Mouse (Mus musculus) MEL (cell line): ENCODE data around the gene Spag16. TPM values are rescaled to one million over a fixed set of nuclear protein-coding genes. Genes with fewer than 3 reads are reported as not detected.

Experiments used
- DNase-seq: peaks from one replicate; pipeline ENCODE4 v3.0.0; 2011; ENCODE audit warnings: low read depth, low spot score
- H3K27ac ChIP-seq: 2 replicates; pipeline ENCODE4 v1.5.1; 2012; ENCODE audit warnings: low read depth, mild to moderate bottlenecking, control low read depth, low read length, moderate library complexity; ENCODE audit not compliant: control insufficient read depth
- H3K27me3 ChIP-seq, 2 experiments: fragments of 150-350 bp in 1 of 2; sonication (generic) in 1 of 2; 2 replicates each; pipeline ENCODE4 v1.6.1; 2012; ENCODE audit warnings: low read length in 2 of 2, mild to moderate bottlenecking in 2 of 2, improper control_type of control experiment in 1 of 2, moderate library complexity in 1 of 2; ENCODE audit not compliant: insufficient read depth in 2 of 2, control insufficient read depth in 1 of 2
- H3K36me3 ChIP-seq, 2 experiments: 2 replicates each; pipeline ENCODE4 v1.6.1; 2012 to 2014; ENCODE audit warnings: low read length in 2 of 2, improper control_type of control experiment in 1 of 2, inconsistent platforms in 1 of 2, mild to moderate bottlenecking in 1 of 2; ENCODE audit not compliant: insufficient read depth in 2 of 2, control insufficient read depth in 1 of 2
- H3K4me1 ChIP-seq, 2 experiments: fragments of 150-350 bp in 1 of 2; sonication (generic) in 1 of 2; 2 replicates each; pipeline ENCODE4 v1.6.1; 2012; ENCODE audit warnings: low read length in 2 of 2, improper control_type of control experiment in 1 of 2, mild to moderate bottlenecking in 1 of 2; ENCODE audit not compliant: insufficient read depth in 2 of 2, control insufficient read depth in 1 of 2
- H3K4me3 ChIP-seq, 2 experiments: fragments of 150-350 bp in 1 of 2; sonication (generic) in 1 of 2; 2 replicates each; pipeline ENCODE4 v1.5.1; 2012; ENCODE audit warnings: low read depth in 2 of 2, low read length in 2 of 2, mild to moderate bottlenecking in 2 of 2, moderate library complexity in 2 of 2, control low read depth in 1 of 2, improper control_type of control experiment in 1 of 2; ENCODE audit not compliant: control insufficient read depth in 1 of 2, insufficient read depth in 1 of 2
- H3K79me2 ChIP-seq: 2 replicates; pipeline ENCODE4 v1.6.1; 2012; ENCODE audit warnings: mild to moderate bottlenecking, low read length, moderate library complexity; ENCODE audit not compliant: control insufficient read depth, poor library complexity, insufficient read depth
- H3K9ac ChIP-seq: 2 replicates; pipeline ENCODE4 v1.6.1; 2012; ENCODE audit warnings: low read depth, mild to moderate bottlenecking, control low read depth, low read length, moderate library complexity; ENCODE audit not compliant: control insufficient read depth, poor library complexity, severe bottlenecking
- H3K9me3 ChIP-seq: fragments of 150-350 bp; sonication (generic); replicated peaks from 2 replicates; pipeline ENCODE4 v1.6.1; 2012; ENCODE audit warnings: mild to moderate bottlenecking, low read length, improper control_type of control experiment, moderate library complexity; ENCODE audit not compliant: insufficient read depth
- BHLHE40 ChIP-seq: IDR thresholded peaks from 2 replicates; pipeline ENCODE4 v1.6.1; 2012; ENCODE audit warnings: low read depth, mild to moderate bottlenecking, inconsistent platforms, low read length, improper control_type of control experiment, borderline replicate concordance
- CHD1 ChIP-seq: IDR thresholded peaks from 2 replicates; pipeline ENCODE4 v1.6.1; 2012; ENCODE audit warnings: low read depth, mild to moderate bottlenecking, inconsistent platforms, low read length, improper control_type of control experiment
- CHD2 ChIP-seq: IDR thresholded peaks from 2 replicates; pipeline ENCODE4 v1.6.1; 2011; ENCODE audit warnings: low read length, improper control_type of control experiment
- E2F4 ChIP-seq: IDR thresholded peaks from 2 replicates; pipeline ENCODE4 v1.6.1; 2011; ENCODE audit warnings: low read depth, low read length, improper control_type of control experiment, borderline replicate concordance
- ELF1 ChIP-seq: IDR thresholded peaks from 2 replicates; pipeline ENCODE4 v1.6.1; 2014; ENCODE audit warnings: low read depth, mild to moderate bottlenecking, inconsistent platforms, low read length, improper control_type of control experiment, moderate library complexity
- EP300 ChIP-seq, 2 experiments: IDR thresholded peaks; 2 replicates each; pipeline ENCODE4 v1.6.1; 2011; ENCODE audit warnings: improper control_type of control experiment in 2 of 2, low read length in 2 of 2, low read depth in 1 of 2, mild to moderate bottlenecking in 1 of 2
- GABPA ChIP-seq: IDR thresholded peaks from 2 replicates; pipeline ENCODE4 v1.6.1; 2012; ENCODE audit warnings: low read depth, mild to moderate bottlenecking, inconsistent platforms, low read length, improper control_type of control experiment, moderate library complexity
- KAT2A ChIP-seq: conservative IDR thresholded peaks from 2 replicates; pipeline ENCODE4 v1.6.1; 2012; ENCODE audit warnings: low read depth, low read length, improper control_type of control experiment, inconsistent platforms
- MAX ChIP-seq: IDR thresholded peaks from 2 replicates; pipeline ENCODE4 v1.6.1; 2011; ENCODE audit warnings: low read length, improper control_type of control experiment
- MAZ ChIP-seq: IDR thresholded peaks from 2 replicates; pipeline ENCODE4 v1.6.1; 2012; ENCODE audit warnings: low read depth, mild to moderate bottlenecking, inconsistent platforms, low read length, improper control_type of control experiment
- MYB ChIP-seq: IDR thresholded peaks from 2 replicates; pipeline ENCODE4 v1.6.1; 2011; ENCODE audit warnings: mild to moderate bottlenecking, low read depth, low read length, improper control_type of control experiment
- NRF1 ChIP-seq: IDR thresholded peaks from 2 replicates; pipeline ENCODE4 v1.6.1; 2014; ENCODE audit warnings: low read depth, mild to moderate bottlenecking, inconsistent platforms, low read length, improper control_type of control experiment, moderate library complexity; ENCODE audit not compliant: poor library complexity, insufficient read depth, severe bottlenecking
- POLR2A ChIP-seq, 2 experiments: IDR thresholded peaks; 2 replicates each; pipeline ENCODE4 v1.6.1; 2011 to 2012; ENCODE audit warnings: low read length in 2 of 2, mild to moderate bottlenecking in 2 of 2, control low read depth in 1 of 2, improper control_type of control experiment in 1 of 2, low read depth in 1 of 2, moderate library complexity in 1 of 2; ENCODE audit not compliant: control insufficient read depth in 1 of 2, insufficient read depth in 1 of 2, poor library complexity in 1 of 2
- SIN3A ChIP-seq: IDR thresholded peaks from 2 replicates; pipeline ENCODE4 v1.6.1; 2012; ENCODE audit warnings: low read length, improper control_type of control experiment, inconsistent platforms
- TCF12 ChIP-seq: IDR thresholded peaks from 2 replicates; pipeline ENCODE4 v1.6.1; 2014; ENCODE audit warnings: low read depth, mild to moderate bottlenecking, inconsistent platforms, low read length, improper control_type of control experiment, moderate library complexity
- USF1 ChIP-seq: IDR thresholded peaks from 2 replicates; pipeline ENCODE4 v1.6.1; 2014; ENCODE audit warnings: low read depth, mild to moderate bottlenecking, inconsistent platforms, low read length, improper control_type of control experiment, moderate library complexity
- USF2 ChIP-seq, 2 experiments: IDR thresholded peaks; 2 replicates each; pipeline ENCODE4 v1.6.1; 2011 to 2012; ENCODE audit warnings: improper control_type of control experiment in 2 of 2, low read length in 2 of 2, borderline replicate concordance in 1 of 2, inconsistent platforms in 1 of 2, low read depth in 1 of 2, mild to moderate bottlenecking in 1 of 2; ENCODE audit not compliant: insufficient read depth in 1 of 2
- ZKSCAN1 ChIP-seq: IDR thresholded peaks from 2 replicates; pipeline ENCODE4 v1.6.1; 2012; ENCODE audit warnings: low read depth, mild to moderate bottlenecking, inconsistent platforms, low read length, improper control_type of control experiment, moderate library complexity
- ZMIZ1 ChIP-seq: IDR thresholded peaks from 2 replicates; pipeline ENCODE4 v1.6.1; 2012; ENCODE audit warnings: low read depth, mild to moderate bottlenecking, inconsistent platforms, low read length, improper control_type of control experiment, moderate library complexity
- polyA plus RNA-seq, 2 experiments: library from polyadenylated mRNA; stranded (reverse) in 1 of 2; unstranded in 1 of 2; fragments of >175 nt in 1 of 2; fragments of >200 nt in 1 of 2; gene quantifications; 2 replicates each; pipeline versions ENCODE4 v1.2.1 to v1.2.4; 2012; ENCODE audit warnings: low replicate concordance in 2 of 2, low read depth in 1 of 2; ENCODE audit not compliant: insufficient read length in 2 of 2, insufficient read depth in 1 of 2, missing spikeins in 1 of 2
- total RNA-seq: library from RNA; depleted of rRNA; stranded (reverse); fragments of 300-350 nt; gene quantifications from 2 replicates; pipeline ENCODE4 v1.2.3, GENCODE M21; 2012

Gene Spag16
- total and polyA plus RNA-seq, 3 experiments = not detected

DNA sequence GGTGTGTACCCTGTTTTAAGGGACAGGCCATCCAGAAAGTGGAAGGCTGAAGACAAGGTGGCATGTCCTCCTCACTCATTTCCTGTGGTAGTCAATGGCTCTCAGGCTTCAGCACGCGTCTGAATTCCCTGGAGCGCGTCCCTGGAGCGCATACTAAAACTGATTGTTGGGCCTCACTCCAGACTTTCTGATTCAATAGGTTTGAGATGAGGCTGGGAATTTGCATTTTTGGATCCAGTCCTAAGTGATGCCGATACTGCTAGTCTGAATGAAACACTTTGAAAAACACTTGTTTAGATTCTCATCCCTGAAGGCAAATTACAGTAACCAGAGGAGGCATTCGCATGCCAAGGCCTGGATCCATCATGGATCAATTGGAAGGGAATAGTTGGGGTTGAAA is 553.3 kb downstream of the Spag16 start:
- no peaks in the 10 kb centered on the region for H3K36me3 ChIP-seq
- DNase-seq = no peak
- H3K4me3 ChIP-seq = no peak overlapping the region
- no peaks in the 10 kb centered on the region for H3K4me1 ChIP-seq
- no peak for TF ChIP-seq SIN3A
- TF ChIP-seq EP300 (IDR thresholded peaks at IDR 0.05; ENCODE audit: low read depth in 1 of 2, low read length in 2 of 2) = no peak
- TF ChIP-seq BHLHE40 = no peak
- TF ChIP-seq CHD1 = no peak
- no peak for TF ChIP-seq ZKSCAN1
- no peak for TF ChIP-seq MAZ
- no peak for TF ChIP-seq NRF1
- no peak for TF ChIP-seq MAX
- no peak for TF ChIP-seq TCF12
- TF ChIP-seq USF1 = no peak
- TF ChIP-seq KAT2A = no peak
- no peak for TF ChIP-seq GABPA
- no peak overlapping the region for H3K27ac ChIP-seq
- H3K9me3 ChIP-seq = no peaks in the 10 kb centered on the region
- H3K9ac ChIP-seq = no peak overlapping the region
- no peaks in the 10 kb centered on the region for H3K79me2 ChIP-seq
- no peaks in the 10 kb centered on the region for H3K27me3 ChIP-seq

DNA sequence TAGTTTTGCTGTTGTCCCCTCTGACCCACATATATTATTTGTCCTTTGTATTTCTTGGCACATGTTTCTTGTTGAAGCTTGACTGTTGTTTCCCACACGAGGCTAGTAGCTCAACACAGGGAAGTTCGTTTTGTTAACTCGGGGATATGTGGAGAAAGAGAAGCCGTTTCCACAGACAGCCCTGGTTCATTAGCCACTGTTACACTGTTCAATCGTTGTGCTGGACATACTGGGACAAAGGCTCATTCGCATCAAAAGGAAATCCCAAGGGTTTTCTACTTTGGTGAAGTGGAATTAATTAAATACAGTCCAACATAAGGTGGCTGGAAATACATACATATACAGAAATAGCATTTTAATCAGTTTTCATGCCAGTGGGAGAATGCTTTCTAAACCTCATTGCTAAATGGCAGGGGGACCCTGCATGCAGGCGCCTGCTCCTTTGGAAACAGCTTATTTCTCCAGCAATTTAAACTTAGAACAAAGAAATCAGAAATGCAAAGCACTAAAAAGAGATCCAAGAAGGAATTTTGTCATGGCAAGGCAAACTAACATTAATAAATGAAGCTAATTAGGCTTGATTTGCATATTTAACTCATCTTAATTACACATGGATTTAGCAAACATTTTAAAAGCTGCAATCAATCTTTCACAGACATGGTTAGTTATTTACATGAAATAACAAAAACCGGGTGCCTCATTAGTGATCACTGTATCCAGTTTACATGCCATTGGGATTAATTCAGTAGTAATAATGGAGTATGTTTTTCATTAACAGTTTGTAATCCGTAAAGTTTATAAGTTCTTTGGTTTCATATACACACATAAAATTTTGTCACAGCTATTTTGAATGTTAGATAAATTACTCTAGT is 615.7 kb downstream of the Spag16 start:
- H3K9me3 ChIP-seq = no peaks in the 10 kb centered on the region
- no peak overlapping the region for H3K9ac ChIP-seq
- TF ChIP-seq POLR2A (IDR thresholded peaks at IDR 0.05; ENCODE audit: control insufficient read depth in 1 of 2, insufficient read depth in 1 of 2, low read depth in 1 of 2, low read length in 2 of 2, poor library complexity in 1 of 2) = no peak
- no peak for TF ChIP-seq SIN3A
- TF ChIP-seq USF2 (IDR thresholded peaks at IDR 0.05; ENCODE audit: borderline replicate concordance in 1 of 2, insufficient read depth in 1 of 2, low read depth in 1 of 2, low read length in 2 of 2) = no peak
- TF ChIP-seq E2F4 = no peak
- TF ChIP-seq ELF1 = no peak
- no peak for TF ChIP-seq ZMIZ1
- TF ChIP-seq ZKSCAN1 = no peak
- TF ChIP-seq CHD2 = no peak
- TF ChIP-seq MYB = no peak
- TF ChIP-seq, all 39 proteins: peak for 0
- no peaks in the 10 kb centered on the region for H3K4me1 ChIP-seq
- no peaks in the 10 kb centered on the region for H3K27me3 ChIP-seq
- H3K4me3 ChIP-seq = no peak overlapping the region
- no peaks in the 10 kb centered on the region for H3K79me2 ChIP-seq
- no peak overlapping the region for H3K27ac ChIP-seq
- DNase-seq = no peak
- no peaks in the 10 kb centered on the region for H3K36me3 ChIP-seq
